Mouse (Mus musculus): ENCODE results near the gene Gpr162.
"Not testable (repeated sequence)": the region's sequence is repeated elsewhere in the genome, so short reads cannot be mapped to it uniquely, and the experiment has no call there.

The Gpr162 gene

DNA sequence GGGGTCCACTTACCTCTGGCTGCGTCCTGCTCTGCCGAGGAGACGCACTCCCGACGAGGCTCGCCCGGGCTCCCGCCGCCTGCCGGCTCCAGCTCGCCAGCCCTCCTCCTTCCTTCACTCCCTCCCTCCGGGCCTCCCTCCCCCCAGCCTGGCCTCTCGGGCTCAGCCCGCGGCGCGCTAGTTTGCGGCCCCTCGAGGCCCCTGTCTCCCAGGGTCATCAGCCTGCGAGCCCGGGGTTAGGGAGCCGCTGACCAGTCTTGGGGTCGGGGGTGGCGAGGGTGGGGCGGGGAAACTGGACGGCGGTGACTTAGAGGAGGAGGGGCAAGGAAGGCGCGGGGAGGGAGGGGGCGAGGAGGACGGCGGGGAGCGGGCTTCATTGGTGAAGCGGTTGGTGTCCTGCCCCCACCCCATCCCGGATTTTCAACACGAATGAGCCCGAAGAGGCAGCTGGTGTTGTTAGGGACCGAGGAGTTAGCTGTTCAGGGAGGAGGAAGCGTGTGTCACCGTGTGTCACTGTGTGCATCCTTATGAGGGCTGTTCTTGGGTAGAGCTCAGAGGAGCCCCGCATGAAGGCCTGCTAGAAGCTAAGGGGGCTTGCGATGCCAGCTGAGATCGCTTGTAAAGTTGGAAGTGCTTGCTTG, at the start of gene Gpr162:
TSS of gene Gpr162 (minus strand) at position 326 of the 641 bp plus-strand sequence.
- DNase-seq (ENCODE audit: low spot score): no peak

DNA sequence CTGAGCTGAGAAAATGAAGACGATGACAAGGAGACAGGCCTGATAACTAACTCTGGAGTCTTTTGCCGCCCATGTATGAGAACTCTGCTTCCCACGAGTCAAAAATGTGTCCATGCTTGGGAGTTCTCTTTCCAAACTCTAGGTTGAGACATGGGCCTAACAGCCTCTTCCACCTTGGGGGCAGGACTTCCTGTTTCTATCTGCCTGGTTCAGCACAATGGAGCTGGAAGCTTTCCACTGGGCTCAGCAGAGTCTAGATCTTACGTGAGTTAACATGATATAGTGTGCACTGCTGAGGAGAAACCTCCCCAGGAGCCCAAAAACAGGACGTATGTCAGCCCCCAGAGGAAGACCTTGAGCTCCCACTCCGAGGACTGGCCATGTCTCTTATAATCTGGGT, 49.4 kb upstream of the Gpr162 start:
- no peak for DNase-seq (ENCODE audit: low spot score)

DNA sequence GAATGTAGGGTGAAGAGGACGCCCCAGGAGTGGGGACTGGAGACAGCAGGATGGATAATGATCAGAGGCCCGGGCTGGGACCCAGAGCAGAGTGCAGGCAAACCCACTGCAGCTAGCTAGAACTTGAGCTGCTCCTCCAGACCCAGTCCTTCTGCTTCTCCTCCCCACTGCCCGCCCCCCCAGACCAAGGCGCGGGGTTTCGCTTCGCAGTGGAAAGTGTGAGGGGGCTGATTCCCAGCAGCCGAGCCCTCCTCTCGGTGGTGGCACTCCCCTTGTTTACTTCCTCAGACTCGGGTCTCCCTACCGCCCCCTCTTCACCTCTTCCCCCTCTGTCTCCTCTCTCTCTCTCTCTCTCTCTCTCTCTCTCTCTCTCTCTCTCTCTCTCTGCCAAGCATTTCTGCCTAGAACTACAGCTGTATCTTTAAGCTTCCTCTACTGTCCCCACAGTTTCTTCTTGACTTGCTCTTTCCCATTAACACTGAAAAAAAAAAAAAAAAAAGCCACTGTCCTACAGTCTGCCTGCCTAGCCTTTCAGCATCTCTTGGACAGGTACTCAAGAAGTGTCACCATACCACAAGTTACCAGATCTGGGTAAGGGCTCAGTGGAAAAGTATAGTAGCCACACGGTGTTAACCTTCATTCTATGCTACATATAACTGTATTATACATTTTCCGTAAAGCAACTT, 47.9 kb upstream of the Gpr162 start, which contains the start of gene Lag3:
TSS of gene Lag3 (minus strand) at position 173 of the 686 bp plus-strand sequence.
- no peak for DNase-seq (ENCODE audit: low spot score)

- no peak for DNase-seq (ENCODE audit: low spot score)
These were observed 46.2 kb upstream of the Gpr162 start for GRCm38 (mm10) chr6:124910032-124910431.

DNA sequence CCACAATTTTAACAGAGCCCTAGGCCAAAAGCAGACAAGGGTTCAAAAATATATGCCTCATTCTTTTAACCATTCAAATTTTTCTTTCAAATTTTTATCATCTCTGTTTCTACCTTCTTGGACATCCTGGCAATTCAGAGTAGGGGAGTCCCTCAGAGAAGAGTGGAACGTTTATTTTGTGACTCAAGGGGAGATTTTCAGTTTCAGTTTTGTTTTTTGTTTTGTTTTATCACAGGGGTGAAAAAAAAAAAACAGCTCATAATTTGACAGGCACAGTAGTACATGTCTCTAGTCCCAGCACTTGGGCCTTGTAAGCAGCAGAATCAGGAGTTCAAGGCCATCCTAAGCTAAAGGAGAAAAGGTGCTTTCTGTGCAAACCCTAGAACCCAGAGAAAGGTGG, 44.0 kb upstream of the Gpr162 start:
- no peak for DNase-seq (ENCODE audit: low spot score)

DNA sequence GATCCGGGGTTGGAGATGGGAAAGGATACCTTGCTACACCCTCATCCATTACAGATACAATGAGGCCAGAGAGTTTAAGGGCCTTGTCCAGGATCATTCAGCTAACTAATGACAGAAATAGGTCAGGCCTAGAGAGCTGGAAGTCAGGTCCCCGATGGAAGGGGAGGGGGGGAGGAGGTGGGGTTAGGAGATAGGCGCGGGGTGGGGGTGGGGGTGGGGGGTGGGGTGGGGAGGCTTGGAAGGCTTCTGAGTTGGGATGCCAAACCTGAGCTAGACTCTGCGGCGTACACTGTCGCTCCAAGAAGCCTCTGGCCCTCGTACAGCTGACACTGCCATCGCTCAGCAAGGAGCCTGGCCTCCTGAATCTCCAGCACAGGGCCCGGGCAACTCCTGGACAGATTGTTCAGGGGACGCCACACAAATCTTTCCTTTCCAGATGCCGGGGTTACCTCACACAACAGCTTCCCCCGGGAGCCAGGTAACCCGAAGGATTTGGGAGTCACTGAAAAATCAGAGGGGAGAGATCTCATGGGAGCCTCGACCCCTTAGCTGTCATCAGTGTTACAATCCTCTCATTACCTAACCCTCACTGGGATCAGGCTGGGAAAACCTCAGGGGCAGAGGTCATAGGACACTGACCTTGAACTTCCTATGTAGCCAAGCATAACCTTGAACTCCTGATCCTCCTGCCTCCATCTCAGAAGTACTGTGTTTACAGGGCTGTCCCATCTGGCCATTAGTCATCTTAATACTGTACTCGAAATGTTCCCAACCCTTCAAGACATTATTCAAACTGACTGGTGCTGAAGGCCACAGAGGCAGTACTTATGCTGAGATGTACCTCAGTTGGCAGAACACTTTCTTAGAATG, 41.4 kb upstream of the Gpr162 start:
- no peak for DNase-seq (ENCODE audit: low spot score)

- peak; percentile 81 for DNase-seq (ENCODE audit: low spot score)
These were observed 40.6 kb upstream of the Gpr162 start for GRCm38 (mm10) chr6:124904161-124904981.

DNA sequence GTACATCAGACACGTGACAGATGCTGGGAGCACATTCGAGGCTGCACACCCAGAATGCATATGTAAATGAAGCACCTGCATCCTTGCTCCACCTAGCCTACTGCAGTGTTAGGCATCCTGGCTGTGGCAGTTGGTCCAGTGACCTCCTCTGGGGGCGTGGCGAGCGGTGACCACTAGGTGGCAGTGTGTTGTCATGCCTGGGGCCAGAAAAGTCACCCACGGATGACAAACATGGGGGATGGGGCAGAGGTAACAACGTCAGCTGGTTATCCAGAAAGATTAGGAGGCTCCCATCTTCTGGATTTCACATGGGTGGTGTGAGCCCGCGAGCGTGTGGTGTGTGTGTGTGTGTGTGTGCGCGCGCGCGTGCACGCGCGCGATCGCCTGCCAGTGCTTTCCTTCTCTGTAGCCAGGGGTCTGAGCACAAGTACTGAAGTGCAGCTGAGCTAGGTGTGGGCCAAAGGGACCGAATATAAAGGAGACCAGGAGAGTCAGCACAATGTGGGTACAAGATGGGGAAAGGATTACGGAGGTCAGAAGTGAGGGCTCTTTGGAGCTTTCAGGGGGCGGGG, 39.9 kb upstream of the Gpr162 start:
- peak; percentile 97 for DNase-seq (ENCODE audit: low spot score)

DNA sequence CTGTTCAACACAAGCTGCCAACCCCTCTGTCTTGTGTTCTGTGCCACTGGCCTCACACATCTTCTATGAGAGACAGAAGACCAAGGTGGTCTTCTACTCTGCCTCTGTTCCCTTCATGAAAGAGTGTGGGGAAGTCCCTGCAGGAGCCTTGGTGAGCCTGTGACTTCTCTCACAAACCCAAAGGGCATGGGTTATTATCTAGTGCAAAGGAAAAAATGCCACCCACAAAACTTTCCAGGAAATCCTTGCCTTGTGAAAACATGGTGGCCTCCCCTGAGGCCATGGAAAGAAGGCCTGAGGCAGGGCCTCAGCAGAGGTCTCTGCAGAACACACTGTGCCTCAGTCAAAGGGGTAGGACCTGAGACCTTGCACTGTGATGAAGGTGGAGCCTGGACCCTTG, 38.1 kb upstream of the Gpr162 start:
- no peak for DNase-seq (ENCODE audit: low spot score)

- no peak for DNase-seq (ENCODE audit: low spot score)
These were observed 37.2 kb upstream of the Gpr162 start for GRCm38 (mm10) chr6:124900801-124901480.

DNA sequence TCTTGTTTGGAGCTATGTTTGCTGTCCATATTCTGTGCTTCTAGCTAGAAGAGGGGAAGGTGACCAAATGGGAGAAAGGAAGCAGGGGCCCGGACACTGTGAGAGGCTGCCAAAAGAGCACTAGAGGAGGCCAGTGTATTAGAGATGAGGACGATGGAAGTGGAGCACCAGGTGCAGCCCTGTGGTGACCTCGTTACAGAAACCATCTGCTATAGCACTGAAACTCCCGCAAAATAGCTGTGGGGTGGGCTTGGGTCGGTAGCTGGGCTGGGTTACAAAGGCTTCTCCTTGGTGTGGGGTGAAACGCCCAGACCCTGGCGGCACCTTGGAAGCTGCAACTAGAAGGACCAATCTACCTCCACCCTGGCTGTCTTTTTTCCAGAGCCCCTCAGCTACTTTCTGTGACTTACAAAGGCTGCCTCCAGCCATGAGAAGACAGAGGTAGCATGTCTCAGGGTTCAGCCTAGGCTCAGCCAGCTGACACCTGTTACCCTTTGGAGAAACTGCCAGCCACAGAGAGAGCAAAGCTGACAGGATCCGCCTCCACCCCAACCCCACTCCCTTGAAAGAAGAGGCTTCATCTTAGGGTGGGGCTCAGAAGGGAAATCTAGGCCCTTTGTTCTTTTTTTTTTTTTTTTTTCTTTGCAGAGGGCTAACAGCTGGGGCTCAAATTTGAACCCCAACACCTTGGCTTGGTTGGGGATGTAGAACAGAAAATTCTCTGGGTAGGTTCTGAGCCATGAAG, 36.4 kb upstream of the Gpr162 start:
- DNase-seq (ENCODE audit: low spot score): no peak

DNA sequence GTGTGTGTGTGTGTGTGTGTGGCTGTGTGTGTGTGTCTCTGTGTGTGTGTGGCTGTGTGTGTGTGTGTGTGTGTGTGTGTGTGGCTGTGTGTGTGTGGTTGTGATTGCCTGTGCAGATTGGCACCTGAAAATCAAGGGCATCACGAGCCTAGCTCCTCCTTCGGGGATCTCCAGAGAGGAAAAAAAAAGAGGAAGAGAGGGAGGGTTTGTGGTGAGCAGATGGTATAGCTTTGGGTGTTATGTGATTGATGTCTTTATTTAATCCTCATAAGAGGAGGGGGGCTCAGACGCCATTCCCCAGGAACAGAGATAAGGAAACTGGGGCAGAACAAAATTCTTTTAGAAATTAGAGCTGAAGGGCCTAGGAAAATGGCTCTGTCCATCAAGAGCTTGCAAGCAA, 34.6 kb upstream of the Gpr162 start:
- no peak for DNase-seq (ENCODE audit: low spot score)

GRCm38 (mm10) chr6:124894113-124894512, 30.3 kb upstream of the Gpr162 start:
- not testable (repeated sequence) for DNase-seq (ENCODE audit: low spot score)

DNA sequence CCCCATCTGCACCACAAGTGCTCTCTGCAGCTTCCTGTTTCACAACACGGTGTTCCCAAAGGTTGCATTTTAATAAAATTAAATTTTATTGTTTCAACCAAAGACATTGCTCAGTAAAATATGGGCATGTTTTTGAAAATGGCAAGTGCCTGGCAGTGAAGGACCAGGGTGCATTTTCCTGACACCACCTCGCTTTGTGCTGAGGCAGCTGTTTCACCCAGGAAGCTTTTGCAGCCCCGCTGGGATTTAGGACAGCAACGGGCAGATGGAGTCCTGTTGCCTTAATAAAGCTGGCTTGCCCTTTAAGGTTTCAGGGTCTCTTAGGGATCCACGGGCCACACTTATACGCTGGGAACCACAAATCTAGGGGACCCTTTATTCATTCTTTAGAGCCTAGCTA, 27.2 kb upstream of the Gpr162 start:
- no peak for DNase-seq (ENCODE audit: low spot score)

GRCm38 (mm10) chr6:124888555-124889125, 24.9 kb upstream of the Gpr162 start:
- no peak for DNase-seq (ENCODE audit: low spot score)

DNA sequence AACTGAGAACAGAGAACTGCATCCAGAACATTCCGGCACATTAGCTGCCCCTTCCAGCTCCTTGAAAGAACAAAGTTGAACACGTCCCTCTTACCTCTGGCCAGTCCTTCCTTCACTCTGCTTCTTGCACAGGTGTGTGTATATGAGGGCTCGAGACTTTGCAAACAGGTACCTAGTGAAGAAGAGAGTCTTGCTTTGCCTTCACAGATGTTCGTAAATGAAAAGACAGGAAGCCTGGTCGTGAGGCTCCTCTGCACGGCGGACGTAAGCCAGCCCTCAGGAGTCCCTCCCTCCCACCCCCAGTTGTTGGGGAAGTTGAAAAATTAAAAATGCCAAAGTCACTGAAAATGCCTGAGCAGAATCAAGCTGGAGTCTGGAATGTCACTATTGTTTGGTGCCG, 24.2 kb upstream of the Gpr162 start, which contains the start of gene Cd4:
TSS of gene Cd4 (minus strand) at position 236 of the 400 bp plus-strand sequence.
- DNase-seq (ENCODE audit: low spot score): no peak

GRCm38 (mm10) chr6:124885956-124886381, 22.2 kb upstream of the Gpr162 start:
- no peak for DNase-seq (ENCODE audit: low spot score)

DNA sequence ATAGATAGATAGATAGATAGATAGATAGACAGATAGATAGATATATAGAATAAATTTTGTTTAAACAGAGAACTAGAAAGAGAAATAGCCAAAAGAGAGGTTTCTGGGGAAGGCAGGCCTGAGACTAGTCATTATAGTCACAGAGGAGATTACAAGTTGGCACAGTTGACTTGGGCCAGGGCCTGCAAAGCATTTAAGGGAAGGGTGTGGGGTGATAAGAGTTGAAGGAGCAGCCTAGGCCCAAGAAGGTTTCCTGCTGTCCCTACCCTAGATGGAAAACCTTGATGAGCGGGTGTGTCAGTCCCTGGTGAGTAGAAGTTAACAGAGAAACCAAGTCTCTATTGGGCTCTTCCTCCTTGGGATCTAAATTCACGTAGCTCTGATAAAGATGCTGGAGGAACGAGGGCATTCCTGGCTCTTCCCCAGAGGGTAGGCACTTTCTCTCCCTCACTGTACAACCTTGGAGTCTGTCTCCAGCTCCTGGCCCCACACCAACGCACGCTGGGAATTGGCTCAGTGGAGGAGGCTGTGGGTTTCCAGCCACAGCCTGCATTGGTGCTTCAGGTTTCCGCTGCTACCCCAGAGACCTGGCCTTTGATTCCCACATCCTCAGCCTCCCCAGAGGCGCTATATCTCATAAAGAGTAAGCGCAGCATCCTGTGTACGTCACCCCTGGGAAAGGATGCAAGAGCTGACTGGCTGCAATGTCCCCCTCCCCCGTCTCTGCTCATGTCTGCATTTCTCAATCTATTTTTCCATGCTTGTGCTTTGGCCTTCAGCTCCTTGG, 21.1 kb upstream of the Gpr162 start:
- DNase-seq (ENCODE audit: low spot score): no peak

DNA sequence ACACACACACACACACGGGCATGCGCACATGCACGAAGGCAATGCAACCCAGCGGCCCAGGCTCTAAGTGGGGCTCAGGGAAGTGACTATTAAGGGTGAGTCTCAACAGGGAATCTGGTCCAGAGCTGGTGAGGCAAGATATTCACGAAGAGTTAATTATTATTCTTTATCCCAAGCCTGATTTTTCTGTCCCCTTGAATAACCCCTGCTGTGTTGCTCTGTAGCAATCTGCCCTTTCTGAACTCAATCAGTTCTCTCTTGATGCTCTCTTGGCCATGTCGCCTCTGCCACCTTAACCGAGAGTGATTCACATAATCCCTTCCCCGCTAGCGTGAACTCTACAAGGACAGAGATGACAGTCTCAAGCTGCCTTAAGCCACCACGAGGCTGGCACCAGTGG, 19.6 kb upstream of the Gpr162 start:
- no peak for DNase-seq (ENCODE audit: low spot score)

All from layer of hippocampus, adult 9-10 months (tissue).